Mouse (Mus musculus) heart, adult 18-20 months (tissue): ENCODE measurements around the gene Guk1. TPM values are rescaled to one million over a fixed set of nuclear protein-coding genes. Genes with fewer than 3 reads are reported as not detected.

Source experiments
- total RNA-seq, 2 experiments: library from RNA; stranded (reverse); gene quantifications; 2 replicates each; pipeline ENCODE4 v1.2.3; 2021

Gene Guk1
- total RNA-seq, 2 experiments from 2014 or later: 108 to 133 TPM

Other genes starting within 250 kb of the Guk1 start
- gene Hist3h2ba, start 243.3 kb downstream of the Guk1 start, total RNA-seq: 1 to 10 TPM; 1.0 to 1.4 TPM
- 10 to 100 TPM; 13.9 to 17.4 TPM for gene Hist3h2a, start 237.5 kb downstream of the Guk1 start, total RNA-seq
- gene Trim17, start 237.5 kb downstream of the Guk1 start, total RNA-seq: under 1 TPM in 1 of 2 experiments, not detected in 1; 0.12 TPM
- gene Trim11, start 214.1 kb downstream of the Guk1 start, total RNA-seq: 10 to 100 TPM; 15.2 to 15.4 TPM
- 100 to 1,000 TPM; 753 to 782 TPM for gene Obscn, start 55.8 kb downstream of the Guk1 start, total RNA-seq
- 10 to 100 TPM; 17.6 to 19.6 TPM for gene Iba57, start 28.5 kb downstream of the Guk1 start, total RNA-seq
- under 1 TPM; 0.54 to 0.77 TPM for gene Gjc2, start 9.0 kb downstream of the Guk1 start, total RNA-seq
- gene Mrpl55, start 10.3 kb upstream of the Guk1 start, total RNA-seq: 100 to 1,000 TPM; 122 to 133 TPM
- 10 to 100 TPM in 1 of 2 experiments, 1 to 10 TPM in 1; 9.9 to 11.8 TPM for gene 2310033P09Rik, start 16.1 kb upstream of the Guk1 start, total RNA-seq
- gene Arf1, start 36.1 kb upstream of the Guk1 start, total RNA-seq: 100 to 1,000 TPM; 261 to 267 TPM
- not detected for gene Wnt3a, start 98.5 kb upstream of the Guk1 start, total RNA-seq
- gene Wnt9a, start 114.7 kb upstream of the Guk1 start, total RNA-seq: 1 to 10 TPM; 3.8 to 4.2 TPM
- gene Prss38, start 183.4 kb upstream of the Guk1 start, total RNA-seq: not detected